ENCODE assay signal across 8 mouse cellular contexts in genomic region chr9:57644442-57644943, GRCm38 (mm10). TPM values are rescaled to one million over a fixed set of nuclear protein-coding genes. Genes with fewer than 3 reads are reported as not detected.
DNase-seq lines count a peak whose midpoint lies in the region; ATAC-seq and TF ChIP-seq lines count a peak whose summit lies in the region.

No protein-coding gene starts in this region.

- in situ Hi-C loops in ES-E14 (cut with MboI; ENCODE audit: low sequenced_read_pairs in 2 of 2, unreplicated experiment in 2 of 2), result no loop called here

- peak overlapping the region; percentile 93 for H3K4me3 ChIP-seq in heart, embryonic 13.5 days
- peak overlapping the region; percentile 81 to 97 for H3K4me3 ChIP-seq in ES-E14 (ENCODE audit: insufficient read depth in 1 of 2, low read depth in 1 of 2, low read length in 2 of 2, poor library complexity in 1 of 2, severe bottlenecking in 1 of 2)
- peak overlapping the region; percentile 98 for H3K4me3 ChIP-seq in forebrain, embryonic 10.5 days
- peak overlapping the region; percentile 88 for H3K4me3 ChIP-seq in stomach, embryonic 16.5 days (replicated peaks; ENCODE audit: low read length)

- H3K4me2 ChIP-seq in heart, embryonic 13.5 days, result peak overlapping the region; percentile 97
- H3K4me2 ChIP-seq in stomach, embryonic 16.5 days (ENCODE audit: low read depth, low read length), result peak overlapping the region; percentile 65

- H3K36me3 ChIP-seq in heart, embryonic 13.5 days, result peaks cover 14% of the 10 kb centered on the region
- H3K36me3 ChIP-seq in ES-E14 (ENCODE audit: control insufficient read depth, insufficient read depth, low read length, poor library complexity, severe bottlenecking), result peaks cover 5% of the 10 kb centered on the region; the same call in 1 of the 2 replicates
- peaks cover 22% of the 10 kb centered on the region for H3K36me3 ChIP-seq in forebrain, embryonic 10.5 days (replicated peaks)
- no peaks in the 10 kb centered on the region for H3K36me3 ChIP-seq in stomach, embryonic 16.5 days (ENCODE audit: control insufficient read depth, insufficient read depth, low read length)

- no peaks in the 10 kb centered on the region for H3K27me3 ChIP-seq in heart, embryonic 13.5 days (replicated peaks)
- H3K27me3 ChIP-seq in forebrain, embryonic 10.5 days (ENCODE audit: poor library complexity, severe bottlenecking), result peaks cover 6% of the 10 kb centered on the region; the same call in 1 of the 2 replicates
- no peaks in the 10 kb centered on the region for H3K27me3 ChIP-seq in stomach, embryonic 16.5 days (ENCODE audit: control insufficient read depth, insufficient read depth, low read length)

- no peak for ATAC-seq in heart, embryonic 13.5 days (ENCODE audit: extremely low read depth, insufficient number of reproducible peaks, low FRiP score, low TSS enrichment)
- ATAC-seq in stomach, embryonic 16.5 days (ENCODE audit: insufficient read depth, low FRiP score), result no peak
- ATAC-seq in monocyte, adult 5-6 weeks (replicated peaks; ENCODE audit: insufficient number of reproducible peaks, low FRiP score, low TSS enrichment, poor library complexity, severe bottlenecking), result no peak

- under 1% methylated on average over 18 of the region's 18 CpGs for WGBS in heart, embryonic 13.5 days
- WGBS in forebrain, embryonic 10.5 days, result 0% methylated on average over 18 of the region's 18 CpGs
- WGBS in stomach, embryonic 16.5 days, result under 1% methylated on average over 18 of the region's 18 CpGs

- no peaks in the 10 kb centered on the region for H3K9me3 ChIP-seq in heart, embryonic 13.5 days
- H3K9me3 ChIP-seq in ES-E14 (ENCODE audit: control insufficient read depth, insufficient read depth, low read depth, low read length), result no peaks in the 10 kb centered on the region
- no peaks in the 10 kb centered on the region for H3K9me3 ChIP-seq in forebrain, embryonic 10.5 days
- H3K9me3 ChIP-seq in stomach, embryonic 16.5 days (replicated peaks; ENCODE audit: control insufficient read depth, low read length), result no peaks in the 10 kb centered on the region

- H3K9ac ChIP-seq in heart, embryonic 13.5 days, result peak overlapping the region; percentile 100
- H3K9ac ChIP-seq in ES-E14 (ENCODE audit: insufficient read depth, low read depth, low read length, poor library complexity, severe bottlenecking), result peak overlapping the region; percentile 99
- H3K9ac ChIP-seq in stomach, embryonic 16.5 days (ENCODE audit: low read length), result peak overlapping the region; percentile 99

- H3K4me1 ChIP-seq in heart, embryonic 13.5 days, result peaks cover 55% of the 10 kb centered on the region
- peaks cover 2 to 28% of the 10 kb centered on the region in 2 experiments; a peak in 2 of 4 replicates for H3K4me1 ChIP-seq in ES-E14 (ENCODE audit: control insufficient read depth in 2 of 2, insufficient read depth in 2 of 2, low read length in 2 of 2, poor library complexity in 1 of 2)
- peaks cover 65% of the 10 kb centered on the region for H3K4me1 ChIP-seq in forebrain, embryonic 10.5 days
- peaks cover 52% of the 10 kb centered on the region for H3K4me1 ChIP-seq in stomach, embryonic 16.5 days (ENCODE audit: control insufficient read depth, insufficient read depth, low read length)

- intact Hi-C loops in heart, postnatal 10 days (cut with DNase I), result loop anchor here (2.0 kb wide), 1 partner anchor 56 kb away; the partner anchor contains the start of gene Ulk3

- DNase-seq in heart, postnatal 10 days, result no peak
- DNase-seq in ES-E14 (ENCODE audit: low read depth, low spot score) (no peak), liver (peak; percentile 45)
- no peak for DNase-seq in forebrain, embryonic 10.5 days (ENCODE audit: extremely low spot score, low spot score)
- no peak for DNase-seq in kidney, adult 8-10 months

- H3K27ac ChIP-seq in heart, embryonic 13.5 days (replicated peaks), result peak overlapping the region; percentile 97
- H3K27ac ChIP-seq in ES-E14 (ENCODE audit: insufficient read depth, low read depth, low read length, poor library complexity, severe bottlenecking), result no peak overlapping the region
- H3K27ac ChIP-seq in forebrain, embryonic 10.5 days, result peak overlapping the region; percentile 99
- peak overlapping the region; percentile 97 for H3K27ac ChIP-seq in stomach, embryonic 16.5 days (ENCODE audit: low read length)

TF ChIP-seq in ES-E14, 5 proteins besides CTCF, POLR2A, EP300 and RAD21:
- TF ChIP-seq CHD2 (IDR thresholded peaks at IDR 0.05; ENCODE audit: low read depth, low read length) (no peak), ZC3H11A (IDR thresholded peaks at IDR 0.05; ENCODE audit: borderline replicate concordance, low read depth, low read length) (no peak), ZNF384 (IDR thresholded peaks at IDR 0.05; ENCODE audit: low read depth, low read length) (no peak), MAFK (IDR thresholded peaks at IDR 0.05; ENCODE audit: insufficient read depth, low read depth, low read length) (no peak), HCFC1 (IDR thresholded peaks at IDR 0.05; ENCODE audit: borderline replicate concordance, insufficient read depth, low read length) (no peak)

RNA-seq across cellular contexts. Expression of gene Csk, which starts 8.9 kb away (rescaled TPM):
- 16.3 and 17.2 TPM in 2 replicates for polyA plus RNA-seq in heart, embryonic 13.5 days (2015; fragmentation: Nextera tagmentation; extraction: Ambion mirVana)
- 10 to 100 TPM; 35.9 to 44.5 TPM for total RNA-seq in heart, postnatal 10 days (2021)
- total RNA-seq in ES-E14 (2012; rRNA removed), result 27.1 and 32.2 TPM in 2 replicates
- polyA plus RNA-seq in forebrain, embryonic 10.5 days (2016; fragmentation: Nextera tagmentation; extraction: Ambion mirVana), result 28.8 and 33.9 TPM in 2 replicates
- 26.6 and 27.9 TPM in 2 replicates for polyA plus RNA-seq in stomach, embryonic 16.5 days (2015; fragmentation: Nextera tagmentation; extraction: Ambion mirVana)
- total RNA-seq in monocyte, adult 5-6 weeks (2017), result 332 to 455 TPM (median 337 TPM) in 3 replicates

RNA-seq across cellular contexts. Expression of gene Lman1l, which starts 23.9 kb away (rescaled TPM):
- not detected in 2 replicates for polyA plus RNA-seq in heart, embryonic 13.5 days (2015; fragmentation: Nextera tagmentation; extraction: Ambion mirVana)
- total RNA-seq in heart, postnatal 10 days (2021), result not detected
- total RNA-seq in ES-E14 (2012; rRNA removed), result 0.22 TPM in 1 of 2 replicates, not detected in the other
- polyA plus RNA-seq in forebrain, embryonic 10.5 days (2016; fragmentation: Nextera tagmentation; extraction: Ambion mirVana), result not detected in 2 replicates
- polyA plus RNA-seq in stomach, embryonic 16.5 days (2015; fragmentation: Nextera tagmentation; extraction: Ambion mirVana), result not detected in 2 replicates
- total RNA-seq in monocyte, adult 5-6 weeks (2017), result not detected in 3 replicates

RNA-seq across cellular contexts. Expression of gene Cplx3, which starts 38.4 kb away (rescaled TPM):
- polyA plus RNA-seq in heart, embryonic 13.5 days (2015; fragmentation: Nextera tagmentation; extraction: Ambion mirVana), result not detected in 2 replicates
- total RNA-seq in heart, postnatal 10 days (2021), result not detected
- total RNA-seq in ES-E14 (2012; rRNA removed), result not detected in 2 replicates
- 1.9 and 2.9 TPM in 2 replicates for polyA plus RNA-seq in forebrain, embryonic 10.5 days (2016; fragmentation: Nextera tagmentation; extraction: Ambion mirVana)
- polyA plus RNA-seq in stomach, embryonic 16.5 days (2015; fragmentation: Nextera tagmentation; extraction: Ambion mirVana), result not detected in 2 replicates
- not detected in 3 replicates for total RNA-seq in monocyte, adult 5-6 weeks (2017)

RNA-seq across cellular contexts. Expression of gene Cyp1a2, which starts 39.0 kb away (rescaled TPM):
- not detected in 2 replicates for polyA plus RNA-seq in heart, embryonic 13.5 days (2015; fragmentation: Nextera tagmentation; extraction: Ambion mirVana)
- not detected for total RNA-seq in heart, postnatal 10 days (2021)
- total RNA-seq in ES-E14 (2012; rRNA removed), result 0.67 and 0.69 TPM in 2 replicates
- not detected in 2 replicates for polyA plus RNA-seq in forebrain, embryonic 10.5 days (2016; fragmentation: Nextera tagmentation; extraction: Ambion mirVana)
- not detected in 2 replicates for polyA plus RNA-seq in stomach, embryonic 16.5 days (2015; fragmentation: Nextera tagmentation; extraction: Ambion mirVana)
- not detected in 3 replicates for total RNA-seq in monocyte, adult 5-6 weeks (2017)

RNA-seq across cellular contexts. Expression of gene Cyp1a1, which starts 43.2 kb away (rescaled TPM):
- polyA plus RNA-seq in heart, embryonic 13.5 days (2015; fragmentation: Nextera tagmentation; extraction: Ambion mirVana), result not detected in 2 replicates
- total RNA-seq in heart, postnatal 10 days (2021), result not detected
- 0.74 and 1.0 TPM in 2 replicates for total RNA-seq in ES-E14 (2012; rRNA removed)
- polyA plus RNA-seq in forebrain, embryonic 10.5 days (2016; fragmentation: Nextera tagmentation; extraction: Ambion mirVana), result 0.14 TPM in 1 of 2 replicates, not detected in the other
- 0.05 TPM in 1 of 2 replicates, not detected in the other for polyA plus RNA-seq in stomach, embryonic 16.5 days (2015; fragmentation: Nextera tagmentation; extraction: Ambion mirVana)
- not detected in 3 replicates for total RNA-seq in monocyte, adult 5-6 weeks (2017)
